Mouse (Mus musculus) left cerebral cortex, postnatal 25 days (tissue): ENCODE measurements around the gene Cyp39a1. TPM values are rescaled to one million over a fixed set of nuclear protein-coding genes. Genes with fewer than 3 reads are reported as not detected.
A peak's percentile ranks its signal among the peaks of the same experiment; 100 is the strongest.

ENCODE experiments used
- DNase-seq, 2 experiments: peaks; one replicate each; pipeline ENCODE4 v3.0.0; 2022; ENCODE audit warnings: low spot score in 2 of 2, mixed read lengths in 1 of 2
- intact Hi-C: fragments of 180-260 bp; cut with DNase I; formaldehyde crosslinking; loops from one replicate; pipeline ENCODE4 v1.15.1; 2025
- total RNA-seq, 2 experiments: library from RNA; stranded (reverse); gene quantifications; 2 replicates each; pipeline ENCODE4 v1.2.3; 2021

Gene Cyp39a1
- 1 to 10 TPM; 1.8 TPM for total RNA-seq

DNA sequence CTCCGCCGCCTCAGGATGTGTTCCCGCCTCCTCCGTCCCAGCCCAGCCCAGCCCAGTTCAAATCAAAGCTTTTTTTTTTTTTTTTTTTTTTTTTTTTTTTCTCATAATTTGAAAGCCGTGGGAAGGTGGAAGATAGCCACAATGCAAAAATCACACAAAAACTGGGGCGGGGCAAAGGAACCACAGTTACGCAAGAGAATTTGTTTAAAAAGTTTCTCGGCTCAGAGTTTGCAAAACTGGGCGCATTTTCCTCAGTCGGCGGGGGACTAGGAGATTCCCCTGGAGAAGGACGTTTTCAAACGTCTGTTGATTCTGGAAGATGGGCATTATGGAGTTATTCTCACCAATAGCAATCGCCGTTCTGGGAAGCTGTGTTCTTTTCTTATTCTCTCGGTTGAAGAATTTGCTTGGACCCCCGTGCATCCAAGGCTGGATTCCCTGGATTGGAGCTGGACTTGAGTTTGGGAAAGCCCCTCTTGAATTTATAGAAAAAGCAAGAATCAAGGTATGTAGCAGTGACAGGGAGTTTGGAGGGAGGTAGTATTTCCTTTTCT lies at the start of gene Cyp39a1:
Gene Cyp39a1 (plus strand): TSS at position 136 of the 554 bp plus-strand sequence.
- intact Hi-C loops = no loop called here
- no peak for DNase-seq

DNA sequence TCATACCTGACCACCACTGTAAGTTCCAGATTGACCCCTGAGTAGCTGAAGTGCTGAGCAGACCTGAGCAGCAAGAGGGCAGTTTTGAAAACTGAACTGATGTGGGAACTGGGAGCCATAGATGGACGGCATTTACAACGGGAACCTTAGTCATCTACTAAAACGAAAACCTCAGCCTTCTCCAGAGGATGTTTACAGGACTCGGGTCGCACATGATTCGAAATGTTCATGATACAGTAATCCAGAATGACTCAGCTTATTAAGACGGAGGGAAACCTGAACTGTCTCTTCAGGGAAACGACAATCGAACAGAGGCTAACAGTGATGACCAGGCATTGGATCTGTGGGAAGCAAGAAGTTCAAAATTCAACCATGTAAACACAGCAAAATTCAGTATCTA lies 48.1 kb upstream of the Cyp39a1 start:
- intact Hi-C loops = no loop called here
- DNase-seq = no peak

DNA sequence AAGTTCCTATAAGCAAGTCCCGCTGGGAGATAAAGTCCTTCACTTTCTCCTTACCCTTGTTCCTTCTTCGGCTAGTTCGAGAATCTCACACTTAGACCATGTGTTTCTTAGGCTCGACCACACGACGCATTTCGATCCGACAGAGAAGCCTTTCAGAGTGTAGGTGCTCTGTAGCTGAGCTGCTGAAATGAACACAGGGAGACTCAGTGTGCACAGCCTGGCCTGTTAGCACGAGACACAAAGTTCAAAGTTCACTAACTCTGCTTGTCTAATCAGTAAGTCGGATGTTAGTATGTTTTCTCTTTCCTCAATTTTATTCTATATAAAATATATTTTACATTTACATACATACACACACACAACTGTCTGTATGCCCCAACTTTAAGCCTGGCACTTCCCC lies 45.1 kb upstream of the Cyp39a1 start:
- DNase-seq = no peak
- intact Hi-C loops = no loop called here

DNA sequence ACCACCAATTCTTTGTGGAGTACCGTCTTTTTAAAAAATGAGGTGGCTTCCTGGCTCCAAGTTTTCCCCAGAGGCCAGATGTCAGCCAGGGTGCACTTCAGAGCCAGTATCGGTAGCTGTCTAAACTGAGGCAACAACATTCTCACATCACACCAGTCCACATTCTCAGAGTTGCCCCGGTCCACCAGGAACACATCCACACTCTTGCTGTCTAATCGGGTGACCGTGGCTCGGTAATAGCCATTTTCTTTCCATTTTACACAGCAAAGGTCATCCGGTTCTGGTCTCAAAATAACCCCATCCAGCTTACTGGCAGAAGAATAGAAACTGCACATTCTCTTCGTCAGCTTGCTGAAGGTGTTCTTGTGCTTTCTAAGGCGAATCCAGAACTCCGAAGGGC lies 39.0 kb upstream of the Cyp39a1 start:
- no peak for DNase-seq
- intact Hi-C loops = no loop called here

DNA sequence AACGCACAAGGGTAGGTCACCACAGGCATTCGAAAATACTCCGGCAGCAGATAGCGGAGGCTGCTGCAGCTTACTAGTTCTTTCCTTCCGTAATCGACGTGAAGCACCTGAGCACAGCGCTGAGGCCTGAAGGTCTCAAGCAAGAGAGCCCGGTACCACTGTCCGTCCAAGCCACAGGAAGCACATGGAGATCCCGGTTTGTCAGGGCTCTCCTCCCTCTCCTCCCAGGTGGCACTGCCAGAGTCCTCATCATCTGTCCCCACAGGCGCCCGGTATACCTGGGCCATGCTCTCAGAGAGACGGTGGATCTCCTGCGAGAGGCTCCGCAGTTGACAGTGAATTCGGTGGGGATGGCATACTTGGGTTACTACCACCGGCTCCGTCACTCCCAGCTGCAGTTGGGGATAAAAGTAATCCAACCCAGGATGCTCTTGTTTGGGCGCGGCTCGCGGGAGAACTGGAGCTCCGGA lies 38.2 kb upstream of the Cyp39a1 start:
- intact Hi-C loops = no loop called here
- no peak for DNase-seq

DNA sequence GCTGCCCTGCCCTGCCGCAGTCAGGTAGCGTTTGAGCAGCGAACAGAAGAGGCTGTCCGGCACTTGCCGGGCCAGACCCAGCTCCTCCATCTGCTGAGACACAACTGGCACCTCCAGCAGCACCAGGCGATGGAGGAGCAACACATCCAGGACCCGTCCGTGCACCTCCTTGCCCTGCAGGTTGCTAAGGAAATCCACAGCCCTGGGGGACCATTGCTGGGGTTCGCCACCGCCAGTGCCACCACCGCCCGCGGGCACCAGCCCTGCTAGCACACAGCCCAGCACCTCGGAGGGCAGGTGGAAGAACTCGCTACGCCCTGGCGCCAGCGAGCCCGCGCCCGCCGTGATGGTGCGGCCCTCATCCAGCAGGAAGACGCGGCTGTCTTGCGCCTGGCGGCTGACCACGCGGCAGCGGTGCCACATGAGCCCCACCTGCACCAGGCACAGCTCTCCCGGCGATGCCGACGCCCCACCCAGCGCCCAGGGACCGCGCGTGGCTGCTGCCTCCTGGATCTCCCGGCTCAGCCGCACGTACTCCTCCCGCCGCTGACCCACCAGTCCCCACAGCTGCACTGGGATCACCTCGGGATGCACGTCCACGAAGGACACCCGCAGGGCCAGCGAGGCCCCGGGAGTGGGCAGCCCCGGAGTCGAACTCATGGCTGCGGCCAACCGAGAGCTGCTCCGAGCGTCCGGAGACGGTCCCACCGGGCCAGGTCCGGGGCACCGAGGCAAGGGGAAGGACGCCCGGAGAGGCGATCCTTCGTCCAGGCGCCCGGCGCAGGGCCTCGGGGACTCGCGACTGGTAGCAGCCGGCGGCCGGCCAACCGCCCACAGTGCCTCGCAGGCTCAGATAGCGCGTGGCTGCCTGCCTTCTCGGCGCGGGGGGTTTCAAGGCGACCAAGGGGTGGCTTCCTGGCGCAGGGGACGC lies 37.5 kb upstream of the Cyp39a1 start, which contains the start of gene Tdrd6:
Gene Tdrd6 (minus strand): TSS at position 804 of the 931 bp plus-strand sequence.
- no peak for DNase-seq
- intact Hi-C loops = no loop called here

DNA sequence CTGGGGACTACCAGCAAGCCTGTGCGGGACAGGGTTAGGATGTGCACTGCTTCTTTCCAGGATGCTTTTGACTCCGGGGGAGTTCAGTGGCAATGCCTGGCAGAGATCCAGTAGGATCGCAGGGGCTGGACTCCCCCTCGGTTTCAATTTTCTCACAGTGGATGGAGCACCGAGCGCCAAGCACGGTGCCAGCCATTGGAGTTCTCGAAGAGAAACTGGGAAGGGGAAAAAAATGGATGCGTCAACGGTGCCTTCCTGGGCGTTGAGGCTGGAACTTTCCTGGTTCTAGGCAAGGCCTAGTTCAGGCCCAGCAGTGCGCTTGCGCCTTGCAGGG lies 36.8 kb upstream of the Cyp39a1 start:
- intact Hi-C loops = no loop called here
- DNase-seq = no peak

DNA sequence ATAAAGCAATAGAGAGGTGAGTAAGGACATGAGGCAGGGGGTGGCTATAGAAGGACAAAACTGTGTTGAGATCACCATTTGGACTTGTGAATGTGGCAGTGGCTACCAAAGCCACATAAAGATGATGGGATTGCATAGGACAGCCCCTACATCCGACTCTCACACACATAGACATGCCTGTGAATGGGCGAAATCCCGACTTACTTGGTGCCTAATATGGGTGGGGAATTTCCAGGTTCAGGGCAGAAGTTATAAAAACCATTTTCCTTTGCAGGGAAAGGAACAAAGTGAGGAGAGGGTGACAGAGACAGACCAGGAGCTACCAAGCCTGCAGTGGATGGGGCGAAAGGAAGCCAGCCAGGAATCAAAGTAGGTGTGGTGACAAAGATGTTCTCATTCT lies 30.1 kb upstream of the Cyp39a1 start:
- intact Hi-C loops = no loop called here
- no peak for DNase-seq

DNA sequence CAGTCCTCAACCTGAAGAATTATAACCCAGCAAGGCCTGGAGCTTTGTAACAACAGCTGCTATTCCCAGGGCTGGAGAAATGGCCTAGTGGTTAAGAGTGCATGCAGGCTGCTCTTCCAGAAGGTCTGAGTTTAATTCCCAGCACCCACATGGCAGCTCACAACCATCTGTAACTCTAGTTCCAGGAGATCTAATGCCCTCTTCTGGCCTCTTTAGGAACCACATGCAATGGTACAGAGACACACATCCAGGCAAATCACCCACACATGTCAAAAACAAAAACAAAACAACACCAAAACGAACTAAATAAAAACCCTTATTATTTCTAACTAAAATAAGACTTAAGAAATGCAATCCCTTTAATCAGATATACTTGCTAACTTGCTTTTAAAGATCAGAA lies 26.4 kb upstream of the Cyp39a1 start:
- intact Hi-C loops = no loop called here
- DNase-seq = no peak

DNA sequence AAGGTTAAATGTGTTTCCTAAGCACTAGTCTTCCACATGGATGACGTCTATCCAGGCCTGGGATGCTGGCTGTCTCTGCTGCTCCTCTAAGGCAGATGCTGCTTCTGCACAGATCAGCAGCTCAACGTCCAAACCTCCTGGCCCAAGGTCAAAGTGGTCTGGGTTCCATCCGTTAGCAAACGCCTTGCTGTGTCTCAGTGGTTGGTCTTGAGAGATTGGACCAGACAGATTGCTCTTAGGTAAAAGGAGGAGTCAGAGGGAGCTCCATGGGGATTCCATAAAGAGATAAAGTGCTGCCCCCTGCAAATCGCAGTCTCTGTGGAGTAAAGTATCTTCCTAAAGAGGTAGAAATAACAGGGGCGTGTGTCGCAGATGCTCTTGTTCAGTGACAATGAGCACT lies 24.0 kb upstream of the Cyp39a1 start:
- intact Hi-C loops = no loop called here
- DNase-seq = no peak

DNA sequence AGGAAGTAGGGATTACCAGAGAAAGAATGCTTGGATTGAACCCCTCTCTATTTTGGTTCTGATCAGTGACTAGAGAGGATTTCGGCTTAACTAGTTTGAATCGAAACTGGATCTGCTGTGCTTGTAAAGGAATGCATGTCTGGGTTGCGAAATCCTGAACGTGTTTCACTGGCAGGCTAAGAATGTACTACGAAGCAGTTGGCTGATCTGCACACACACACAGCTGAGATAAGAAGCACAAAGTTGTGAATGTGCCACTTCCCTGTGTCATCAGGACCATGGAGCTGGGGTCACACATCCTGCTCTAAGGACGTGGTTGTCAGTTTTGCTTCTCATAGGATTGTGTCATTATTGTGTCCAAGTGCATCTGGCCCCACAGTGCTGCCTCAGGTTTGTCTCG lies 22.9 kb upstream of the Cyp39a1 start:
- intact Hi-C loops = no loop called here
- no peak for DNase-seq

DNA sequence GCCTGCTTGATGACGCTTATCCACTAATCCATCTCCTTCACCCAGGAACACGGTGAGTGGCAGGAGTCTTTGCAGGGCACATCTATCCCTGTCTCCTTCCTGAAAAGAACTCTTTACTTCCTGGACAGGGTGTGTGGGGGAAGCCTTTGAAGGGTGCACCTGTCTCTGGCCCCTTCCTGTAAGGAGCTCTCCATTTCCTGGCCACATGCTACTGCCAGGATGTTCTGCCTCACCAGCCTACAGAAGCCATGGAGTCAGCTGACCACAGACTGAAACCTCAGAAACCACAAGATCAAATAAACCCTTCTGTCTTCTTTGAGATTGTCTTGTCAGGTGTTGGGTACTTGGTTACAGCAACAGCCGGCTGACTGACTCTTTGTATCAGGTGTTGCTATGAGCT lies 22.1 kb upstream of the Cyp39a1 start:
- no peak for DNase-seq
- intact Hi-C loops = no loop called here

DNA sequence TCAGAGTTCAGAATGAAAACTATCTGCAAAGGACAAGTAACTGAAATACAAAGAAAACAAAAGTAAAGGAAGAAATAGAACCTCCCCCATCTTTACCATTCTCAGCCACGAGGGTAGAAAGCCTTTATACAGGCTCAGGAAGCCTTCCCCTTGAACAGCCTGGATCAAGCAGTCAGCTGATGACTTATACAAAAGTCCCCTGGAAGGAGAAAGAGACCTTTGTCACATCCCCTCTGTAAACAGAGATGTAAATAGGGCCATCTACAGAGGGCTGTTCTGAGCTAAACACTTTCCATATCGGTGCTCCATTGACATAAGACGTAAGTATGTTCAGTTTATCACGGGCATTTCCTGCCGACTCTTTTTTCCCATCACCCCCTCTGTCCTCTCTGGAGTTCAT lies 20.3 kb upstream of the Cyp39a1 start:
- DNase-seq = no peak
- intact Hi-C loops = no loop called here

DNA sequence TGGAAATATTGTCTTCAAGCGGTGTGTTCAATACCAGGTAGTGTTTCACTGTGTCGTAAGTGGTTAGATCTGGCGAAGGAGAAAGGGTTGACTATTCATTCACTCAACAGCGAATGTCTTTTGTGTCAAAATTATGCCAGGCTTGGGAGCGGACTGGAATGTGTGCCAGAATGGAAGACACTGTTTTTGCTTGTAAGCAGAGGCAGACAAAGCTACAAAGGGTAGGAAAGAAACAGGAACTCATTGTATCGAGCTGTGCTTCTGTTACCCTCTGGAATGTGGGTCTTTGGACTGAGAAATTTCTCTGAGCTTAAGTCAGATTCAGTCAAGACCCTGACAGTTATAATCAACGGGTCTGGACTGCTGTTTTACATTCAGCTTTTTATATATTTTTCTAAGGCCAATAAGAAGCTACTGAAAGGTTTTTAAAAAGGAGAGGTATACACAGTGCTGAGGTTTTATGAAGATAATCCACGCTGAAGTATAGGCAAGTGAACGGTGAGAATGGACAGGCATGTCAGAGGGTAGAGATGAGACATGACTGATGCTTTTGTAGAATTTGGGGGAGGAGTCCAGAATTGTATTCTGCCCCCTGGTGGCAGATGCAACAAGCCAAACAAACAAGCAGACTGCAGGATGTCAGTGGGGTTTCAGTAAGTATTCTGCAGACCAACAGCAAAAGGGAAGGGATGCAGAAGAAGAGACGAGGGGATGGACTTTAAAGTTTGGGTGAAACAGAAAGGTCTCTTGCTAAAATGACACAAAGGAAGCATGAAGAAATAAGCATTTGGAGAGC lies 17.4 kb upstream of the Cyp39a1 start:
- intact Hi-C loops = no loop called here
- no peak for DNase-seq

DNA sequence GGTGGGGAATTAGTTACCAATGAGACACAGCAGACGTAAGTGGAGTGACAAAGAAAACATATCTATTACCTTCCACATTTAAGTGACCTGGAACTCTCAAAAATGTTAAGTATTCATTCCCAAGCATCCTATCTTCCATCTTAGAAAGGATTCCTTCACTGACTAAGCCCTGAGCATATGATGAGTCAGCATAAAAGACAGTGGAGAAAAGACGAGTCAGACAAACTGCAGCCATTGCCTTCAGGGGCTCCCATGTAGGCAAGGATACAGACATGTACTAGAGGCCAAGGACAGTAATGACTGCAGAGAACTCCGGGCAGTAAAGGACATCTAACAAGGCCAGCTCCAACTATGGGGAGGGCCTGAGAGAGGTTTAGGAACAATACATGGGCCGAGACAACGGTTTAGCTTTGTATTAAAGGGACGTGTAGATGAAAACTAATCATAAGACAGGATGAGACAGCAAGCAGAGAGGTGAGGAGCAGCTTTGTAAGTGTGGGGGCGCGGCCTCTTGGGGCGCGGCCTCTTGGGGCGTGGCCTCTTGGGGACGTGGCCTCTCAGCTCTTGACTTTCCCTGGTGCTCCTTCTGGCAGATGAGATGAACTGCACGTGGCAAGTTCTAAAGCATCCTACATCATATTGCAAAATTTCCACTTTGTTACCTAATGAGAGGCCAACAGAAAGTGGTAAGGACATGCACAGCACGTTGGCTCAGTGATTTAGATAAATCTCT lies 15.7 kb upstream of the Cyp39a1 start:
- no peak for DNase-seq
- intact Hi-C loops = no loop called here

DNA sequence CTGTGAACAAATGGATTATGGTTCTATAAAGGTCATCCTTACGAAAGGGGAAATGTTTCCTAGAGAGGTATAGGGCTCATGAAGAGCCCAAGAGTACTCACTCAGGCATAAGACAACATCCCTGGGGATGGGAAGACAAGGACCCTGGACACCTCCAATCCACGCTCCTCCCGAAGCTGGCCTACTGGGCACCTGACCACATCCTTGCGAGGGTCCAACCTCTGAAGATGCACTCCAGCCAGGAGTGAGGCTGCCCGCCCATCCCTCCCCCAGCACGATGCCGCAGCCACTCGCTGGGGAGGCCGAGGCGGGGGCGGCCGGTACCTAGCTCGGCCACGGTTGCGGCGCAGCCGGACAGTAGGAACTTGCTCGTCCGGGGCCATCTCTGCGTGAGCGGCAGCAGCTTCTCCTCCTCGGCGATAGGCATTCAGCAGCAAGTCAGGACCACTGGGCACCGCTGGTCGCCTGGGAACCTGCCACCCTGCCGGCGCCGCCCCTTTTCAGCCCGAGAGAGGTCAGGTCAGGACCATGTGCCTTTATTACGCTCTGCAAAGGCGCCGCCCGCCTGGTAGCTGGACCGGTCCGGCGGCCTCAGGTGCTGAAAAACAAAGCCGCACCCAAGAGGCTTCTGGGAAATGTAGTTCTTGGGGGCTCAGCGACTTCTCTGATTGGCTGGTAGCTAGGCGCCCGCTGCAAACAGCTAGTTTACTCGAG lies 492 bp upstream of the Cyp39a1 start, which contains the start of gene Slc25a27:
Gene Slc25a27 (minus strand): TSS at position 639 of the 714 bp plus-strand sequence.
- DNase-seq = peak; percentile 88 to 95
- intact Hi-C loops = no loop called here

DNA sequence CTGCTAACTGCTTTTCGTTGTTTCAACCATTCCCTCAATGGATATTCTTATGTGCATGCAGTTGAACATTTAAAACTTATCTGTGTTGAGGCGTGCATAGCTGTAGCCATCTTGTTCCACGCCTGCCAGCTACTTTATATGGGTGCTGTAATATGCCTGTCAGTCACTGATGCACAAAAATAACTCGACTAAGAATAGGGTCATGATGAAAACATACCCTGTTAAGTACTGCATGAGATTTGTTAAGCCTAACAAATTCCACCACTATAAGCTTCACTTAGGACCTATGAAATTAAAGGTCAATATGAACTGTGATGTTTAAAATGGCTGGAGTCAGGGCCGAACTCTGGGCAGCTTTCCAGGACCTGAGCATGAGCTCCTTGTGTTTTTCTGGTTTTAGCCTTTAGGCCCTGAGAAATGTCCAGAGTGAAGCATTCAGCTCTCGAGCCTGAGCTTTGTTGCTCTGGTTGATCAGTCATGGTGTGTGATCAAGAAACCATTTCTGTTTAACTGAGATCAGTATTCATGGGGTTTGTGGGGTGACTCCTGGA lies 2.0 kb downstream of the Cyp39a1 start:
- DNase-seq = no peak
- intact Hi-C loops = no loop called here

DNA sequence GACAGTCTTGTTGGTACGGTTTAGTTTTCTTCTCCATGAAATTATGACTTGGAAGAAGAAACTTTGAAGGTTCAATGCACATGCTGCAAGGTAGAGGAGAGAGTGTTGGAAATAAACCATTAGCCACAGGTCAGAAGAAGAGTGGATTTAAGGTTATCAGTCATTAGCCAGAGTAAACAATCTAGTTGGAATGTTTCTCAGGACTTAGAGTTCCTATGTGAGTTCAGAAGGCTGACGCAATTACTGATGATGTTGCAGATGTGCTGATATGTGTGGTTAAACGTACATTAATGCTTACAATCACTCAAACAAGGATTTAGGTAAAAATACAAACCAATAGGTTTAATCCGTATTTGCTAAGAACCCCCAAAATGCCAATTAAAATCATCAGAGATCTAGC lies 4.7 kb downstream of the Cyp39a1 start:
- intact Hi-C loops = no loop called here
- DNase-seq = no peak

DNA sequence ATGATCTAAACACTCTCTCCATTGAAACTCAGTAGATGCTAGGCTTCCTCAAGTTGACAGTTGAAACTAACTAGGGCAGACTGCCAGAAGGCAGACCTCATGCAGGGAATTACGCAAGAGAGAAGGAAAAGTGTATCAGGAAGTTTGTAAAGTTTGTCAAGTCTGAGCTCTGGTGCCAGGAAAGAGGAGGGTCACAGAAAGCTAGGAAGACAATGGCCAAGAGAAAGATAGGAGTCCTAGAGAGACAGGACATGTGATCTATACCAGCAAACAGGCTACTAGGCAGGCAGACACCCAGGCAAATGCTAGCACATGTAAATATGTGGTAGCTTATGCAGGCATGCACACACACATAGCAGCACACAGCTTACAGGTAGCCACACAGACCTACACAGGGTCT lies 8.0 kb downstream of the Cyp39a1 start:
- DNase-seq = no peak
- intact Hi-C loops = no loop called here
